Mouse (Mus musculus) adrenal gland, adult 18-20 months (tissue): ENCODE data around the gene Pclaf. TPM values are rescaled to one million over a fixed set of nuclear protein-coding genes. Genes with fewer than 3 reads are reported as not detected.
A peak's percentile ranks its signal among the peaks of the same experiment; 100 is the strongest.

Experiments used
- DNase-seq, 2 experiments: peaks; one replicate each; pipeline ENCODE4 v3.0.0; 2021 to 2022; ENCODE audit warnings: low spot score in 2 of 2
- long read RNA-seq, 2 experiments: library from polyadenylated mRNA; stranded (forward); transcript quantifications; one replicate each; pipeline ENCODE4 v2.0.0; 2021
- total RNA-seq, 2 experiments: library from RNA; stranded (reverse); gene quantifications; 1 replicate in 1 of 2; 2 replicates in 1 of 2; pipeline ENCODE4 v1.2.3; 2021

Pclaf gene
- 1 to 10 TPM; 1.1 to 1.4 TPM for total RNA-seq
- long read RNA-seq, experiment 1, partial matches to known transcripts: 0 of 2 reads
- long read RNA-seq, experiment 1, other reads (novel, unspliced or antisense): 2 of 2 reads
- long read RNA-seq, experiment 2, partial matches to known transcripts: 0 of 1 reads
- long read RNA-seq, experiment 2, other reads (novel, unspliced or antisense): 0 of 1 reads

DNA sequence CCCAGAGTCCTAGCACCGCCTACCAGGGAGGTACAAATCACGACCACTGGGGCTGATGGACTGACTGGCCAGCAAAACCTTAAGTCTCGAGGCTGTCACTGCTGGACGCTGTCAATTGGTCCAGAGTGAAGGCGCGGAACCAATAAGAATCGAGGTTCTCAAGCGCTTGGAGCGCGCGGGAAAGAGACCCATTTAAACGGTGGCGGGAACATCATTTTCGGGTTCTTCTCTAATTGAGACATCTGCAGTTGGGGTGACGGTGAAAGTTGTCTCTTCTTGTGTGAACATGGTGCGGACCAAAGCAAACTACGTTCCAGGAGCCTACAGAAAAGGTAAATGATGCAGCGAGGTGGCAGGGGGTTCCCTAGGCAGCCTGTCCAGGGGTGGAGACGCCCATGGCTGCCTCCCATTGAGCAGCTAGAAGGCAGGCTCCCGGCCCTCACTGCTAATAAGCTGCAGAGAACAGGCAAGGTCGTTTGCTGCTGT, at the start of gene Pclaf:
TSS of gene Pclaf (plus strand) at position 95 of the 486 bp plus-strand sequence.
- peak; percentile 43 to 44 for DNase-seq

DNA sequence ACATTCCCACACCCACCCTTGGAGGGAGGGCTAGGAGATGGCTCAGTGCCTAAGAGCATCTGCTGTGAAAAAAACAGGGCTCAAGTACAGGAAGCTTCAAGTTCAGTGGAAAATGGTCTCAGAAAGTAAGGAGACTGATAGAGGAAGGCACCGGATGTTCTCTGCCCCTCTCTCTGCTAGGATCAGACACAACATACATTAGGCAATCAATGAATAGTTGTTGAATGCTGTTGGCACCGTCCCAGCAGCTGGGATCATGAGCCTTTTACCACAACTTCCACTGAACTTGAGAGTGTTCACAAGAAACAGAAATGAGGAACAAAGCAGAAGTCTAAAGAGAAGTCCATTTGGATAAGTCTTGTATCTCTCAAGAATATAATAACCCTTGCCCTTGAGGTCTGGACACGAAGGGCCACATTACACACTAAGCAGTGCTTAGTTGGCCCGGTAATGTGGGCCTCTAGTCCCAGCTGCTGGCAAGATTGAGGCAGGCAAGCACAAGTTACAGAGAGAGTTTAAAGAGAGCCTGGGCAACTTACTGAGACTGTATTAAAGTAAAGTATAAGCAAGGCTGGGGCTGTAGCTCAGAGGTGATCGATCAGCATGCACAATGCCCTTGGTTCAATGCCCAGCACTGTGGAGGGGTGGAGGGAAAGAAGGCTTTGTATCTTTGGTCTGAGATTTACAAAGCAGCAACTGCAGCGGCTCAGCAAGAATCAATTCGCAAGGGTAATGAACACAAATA, 45.4 kb upstream of the Pclaf start:
- peak in 1 of 2 experiments; percentile 33 for DNase-seq

DNA sequence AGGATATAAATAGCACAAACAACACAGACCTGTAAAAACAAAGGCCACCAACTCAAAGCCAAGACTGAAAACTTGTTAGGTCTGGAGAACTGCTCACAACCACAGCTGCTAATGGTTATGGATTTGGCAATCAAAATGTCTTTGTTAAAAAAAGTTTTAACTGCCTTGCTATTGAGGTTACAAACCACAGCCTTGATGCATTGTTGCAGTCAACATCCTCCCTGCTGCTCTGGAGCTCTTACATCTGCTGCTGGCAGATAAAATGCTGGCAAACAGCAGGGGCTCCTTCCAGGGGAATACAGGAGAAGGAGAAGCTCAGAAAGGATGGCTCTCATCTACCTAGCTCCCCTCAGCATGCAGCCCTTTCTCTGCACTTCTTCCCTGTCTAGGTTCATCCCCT, 41.9 kb upstream of the Pclaf start:
- no peak for DNase-seq

DNA sequence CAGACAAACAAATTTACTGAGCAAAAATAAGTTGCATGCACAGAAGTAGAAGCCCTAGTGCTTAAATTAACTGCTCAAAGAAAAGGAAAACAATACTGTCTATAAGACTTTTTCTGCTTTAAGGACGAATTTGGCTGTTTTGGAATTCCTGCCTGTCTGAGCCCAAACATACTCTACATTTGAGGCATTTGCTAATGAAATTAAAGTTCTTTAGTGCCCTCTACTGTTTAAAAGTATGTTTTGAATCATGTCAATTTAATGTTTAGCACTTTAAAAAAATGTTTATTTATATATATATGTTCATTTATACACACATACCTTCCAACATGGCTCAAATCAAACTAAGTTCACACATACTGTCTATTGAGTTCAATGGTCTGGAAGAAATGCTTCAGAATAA, 39.8 kb upstream of the Pclaf start:
- no peak for DNase-seq

DNA sequence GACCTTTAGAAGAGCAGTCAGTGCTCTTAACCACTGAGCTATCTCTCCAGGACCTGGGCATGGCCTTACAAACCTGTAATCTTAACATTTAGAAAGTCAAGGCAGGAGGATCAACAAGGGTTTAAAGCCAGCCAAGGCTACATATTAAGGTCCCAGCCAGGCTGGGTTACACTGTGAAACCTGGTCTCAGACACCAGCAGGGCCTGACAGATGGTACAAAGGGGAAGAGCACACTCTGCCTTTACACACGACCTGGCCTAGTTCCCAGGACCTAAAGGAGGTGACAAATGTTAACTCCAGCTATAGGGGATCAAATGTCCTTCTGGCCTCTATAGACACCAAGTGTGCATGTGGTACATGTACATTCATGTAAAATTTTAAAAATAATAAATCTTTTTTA, 30.4 kb upstream of the Pclaf start:
- DNase-seq: no peak

DNA sequence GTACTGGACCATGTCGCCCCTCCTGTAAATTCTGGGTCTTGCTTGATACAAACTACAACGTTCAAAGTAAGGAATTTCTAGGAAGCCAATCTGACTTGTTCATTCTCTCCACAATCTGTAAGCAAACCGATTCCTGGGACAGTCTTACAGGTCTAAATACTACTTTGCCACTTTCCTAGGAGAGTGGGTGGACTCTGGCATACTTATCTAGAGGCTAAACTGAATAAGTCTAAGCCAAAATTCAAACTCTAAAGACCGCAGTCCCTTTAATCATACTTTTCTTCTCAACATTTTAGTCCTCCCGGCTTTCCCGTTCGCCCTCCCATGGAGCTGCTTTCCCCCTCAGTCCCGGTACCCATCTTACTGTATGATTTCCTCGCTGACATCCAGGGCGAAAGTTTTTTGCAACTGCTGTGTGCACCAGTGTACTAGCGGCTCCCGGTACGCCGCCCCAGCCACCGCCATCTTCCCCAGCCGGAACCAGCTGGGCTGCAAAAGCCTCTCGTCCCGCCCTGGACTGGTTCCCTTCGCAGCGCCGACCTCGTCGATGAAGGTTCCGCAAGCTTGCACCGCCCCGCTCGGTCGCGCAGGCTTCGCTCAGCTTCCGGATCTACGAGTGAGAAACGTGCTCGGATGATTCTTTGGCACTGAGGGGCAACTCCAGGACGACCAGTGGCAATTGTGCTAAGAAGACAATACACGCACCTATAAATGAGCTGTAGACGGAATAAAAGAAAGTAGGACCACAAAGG, 5.3 kb upstream of the Pclaf start:
- DNase-seq: peak; percentile 86 to 88

DNA sequence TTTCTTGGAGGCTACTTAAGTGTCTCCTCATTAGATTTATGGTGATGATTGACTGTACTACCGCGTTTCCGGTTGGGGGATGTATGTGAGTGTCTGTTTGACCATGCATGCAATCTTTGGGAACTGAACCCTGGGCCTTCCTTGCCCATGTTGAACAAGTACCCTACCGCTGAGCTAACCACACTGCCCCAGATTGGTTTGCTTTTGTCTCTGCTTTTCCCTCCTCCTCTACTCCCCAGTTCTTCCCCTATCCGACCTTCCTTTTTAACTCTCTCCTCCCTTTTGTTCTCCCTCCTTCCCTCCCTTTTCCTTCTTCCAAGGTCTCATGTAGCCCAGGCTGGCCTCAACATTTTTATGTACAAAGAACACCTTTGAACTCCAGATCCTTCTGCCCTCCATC, 1.1 kb downstream of the Pclaf start:
- DNase-seq: no peak

- DNase-seq: no peak
Measured at GRCm38 (mm10) chr9:65896977-65897376, 6.9 kb downstream of the Pclaf start.

GRCm38 (mm10) chr9:65902879-65903278, 12.8 kb downstream of the Pclaf start:
- DNase-seq: no peak

DNA sequence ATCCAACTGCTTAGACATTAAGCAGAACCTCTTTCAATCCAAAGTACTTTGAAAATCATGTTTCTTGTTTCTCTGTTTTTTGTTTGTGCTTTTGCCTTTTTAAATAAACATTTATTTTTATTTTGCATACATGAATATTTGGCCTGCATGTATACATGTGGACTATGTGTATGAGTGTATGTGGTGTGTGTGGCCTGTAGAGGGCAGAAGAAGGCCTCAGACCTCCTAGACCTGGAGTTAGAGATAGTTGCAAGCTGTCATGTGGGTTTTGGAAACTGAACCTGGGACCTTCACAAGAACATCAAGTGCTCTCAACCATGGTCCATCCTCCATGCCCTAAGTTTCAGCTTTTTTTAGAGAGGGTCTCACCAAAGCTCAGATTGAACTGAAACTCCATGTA, 13.4 kb downstream of the Pclaf start:
- DNase-seq: no peak

- peak; percentile 78 to 84 for DNase-seq
Measured at GRCm38 (mm10) chr9:65908394-65909300, 18.6 kb downstream of the Pclaf start, which contains the start of the genes Trip4 and Csnk1g1. Gene Trip4, minus strand, starts transcription at chr9:65908794. Gene Csnk1g1, plus strand, starts transcription at chr9:65908924.

- DNase-seq: peak; percentile 61 to 68
Measured at GRCm38 (mm10) chr9:65909301-65909801, 19.3 kb downstream of the Pclaf start.

DNA sequence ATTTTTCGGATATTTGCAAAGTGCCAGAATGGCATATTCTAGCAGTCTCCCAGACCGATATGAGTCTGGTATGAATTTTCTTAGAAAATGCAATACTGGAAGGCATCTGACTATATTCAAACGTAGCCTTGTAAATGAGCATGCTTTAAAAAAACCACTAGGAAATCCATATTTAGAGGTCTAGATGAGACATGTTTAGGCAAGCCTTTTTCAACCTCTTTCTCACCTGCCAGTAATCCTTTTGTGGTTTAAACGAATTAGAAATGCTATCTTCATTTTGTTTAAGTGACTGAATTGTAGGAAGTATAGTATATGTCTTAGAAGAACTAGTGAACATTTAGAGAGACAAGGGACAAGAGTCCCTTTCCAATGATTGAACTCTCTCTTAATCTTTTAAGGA, 19.8 kb downstream of the Pclaf start:
- no peak for DNase-seq

GRCm38 (mm10) chr9:65913976-65914375, 23.9 kb downstream of the Pclaf start:
- DNase-seq: no peak

DNA sequence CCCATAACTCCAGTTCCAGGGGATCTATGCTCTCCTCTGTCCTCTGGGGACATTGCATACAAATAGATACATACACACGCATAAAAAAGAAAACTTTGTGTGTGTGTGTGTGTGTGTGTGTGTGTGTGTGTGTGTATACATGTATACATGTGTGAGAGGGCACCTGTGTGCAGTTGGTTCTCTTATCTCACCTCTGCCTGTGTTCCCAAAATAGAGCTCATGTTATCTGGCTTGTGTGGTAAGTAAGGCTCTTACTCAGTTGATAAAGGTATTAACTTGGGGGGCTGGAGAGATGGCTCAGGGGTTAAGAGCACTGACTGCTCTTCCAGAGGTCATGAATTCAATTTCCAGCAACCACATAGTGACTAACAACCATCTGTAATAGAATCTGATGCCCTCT, 27.0 kb downstream of the Pclaf start:
- DNase-seq: no peak

GRCm38 (mm10) chr9:65928456-65928855, 38.4 kb downstream of the Pclaf start:
- DNase-seq: no peak

DNA sequence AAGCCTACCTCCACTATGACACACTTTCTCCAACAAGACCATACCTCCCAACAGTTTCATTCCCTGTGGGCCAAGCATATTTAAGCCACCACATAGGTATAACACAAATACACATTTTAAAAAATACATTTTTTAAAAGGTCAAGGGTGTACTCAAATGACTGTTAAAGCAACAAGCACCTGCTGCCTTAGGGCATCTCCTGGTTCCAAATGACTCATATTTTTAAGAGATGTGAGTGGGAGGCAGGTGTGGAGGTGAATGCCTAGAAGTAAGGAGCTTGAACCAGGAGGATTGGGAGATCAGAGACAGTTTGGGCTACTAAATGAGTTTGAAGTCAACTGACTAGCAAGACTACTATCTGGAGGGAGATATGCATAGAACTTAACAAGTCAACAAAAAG, 39.8 kb downstream of the Pclaf start:
- DNase-seq: no peak

DNA sequence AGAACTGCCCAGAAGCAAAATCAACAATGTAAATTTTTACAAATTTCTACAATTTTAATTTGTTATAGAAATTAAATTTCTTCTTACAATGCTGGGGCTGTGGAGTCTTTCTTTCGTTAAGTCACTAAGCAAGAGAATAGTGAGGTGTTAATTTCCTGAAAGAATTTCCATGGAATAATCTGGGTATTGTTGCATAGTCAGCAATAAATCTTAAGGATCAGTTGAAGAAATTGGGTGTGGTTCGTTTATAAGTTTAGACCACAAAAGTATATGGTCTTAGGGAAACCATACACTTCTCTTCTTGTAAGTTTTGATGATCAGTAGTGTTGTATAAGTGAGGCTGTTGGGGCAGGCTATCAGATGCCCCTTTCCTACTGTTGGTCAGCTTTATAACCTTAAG, 47.5 kb downstream of the Pclaf start:
- DNase-seq: no peak

- no peak for DNase-seq
Measured at GRCm38 (mm10) chr9:65951082-65951587, 61.1 kb downstream of the Pclaf start.
